Mouse (Mus musculus) embryonic facial prominence, embryonic 11.5 days (tissue): ENCODE data around the gene Akap13. TPM values are rescaled to one million over a fixed set of nuclear protein-coding genes. Genes with fewer than 3 reads are reported as not detected.

Experiments used
- ATAC-seq: fragments of 200-750 bp; cut with Nextera tagmentation; replicated peaks from 2 replicates; pipeline ENCODE4 v1.8.0; 2017; ENCODE audit warnings: low read depth; ENCODE audit not compliant: insufficient number of reproducible peaks, low FRiP score, low TSS enrichment
- DNase-seq: peaks from one replicate; pipeline ENCODE4 v3.0.0-alpha.2; 2015; ENCODE audit warnings: low spot score
- H3K27ac ChIP-seq: fragments of 300-500 bp; sonication (generic); replicated peaks from 2 replicates; pipeline ENCODE4 v1.5.1; 2014; ENCODE audit warnings: mild to moderate bottlenecking, low read depth, low read length, control low read depth
- H3K27me3 ChIP-seq: fragments of 300-500 bp; sonication (generic); 2 replicates; pipeline ENCODE4 v1.6.1; 2014; ENCODE audit warnings: mild to moderate bottlenecking, low read length, moderate library complexity, mixed read lengths; ENCODE audit not compliant: control insufficient read depth, insufficient read depth
- H3K36me3 ChIP-seq: fragments of 300-500 bp; sonication (generic); replicated peaks from 2 replicates; pipeline ENCODE4 v1.6.1; 2014; ENCODE audit warnings: low read depth, mild to moderate bottlenecking, low read length, moderate library complexity, mixed read lengths; ENCODE audit not compliant: control insufficient read depth, insufficient read depth
- H3K4me1 ChIP-seq: fragments of 300-500 bp; sonication (generic); 2 replicates; pipeline ENCODE4 v1.6.1; 2014; ENCODE audit warnings: low read length, mixed read lengths; ENCODE audit not compliant: control insufficient read depth, insufficient read depth
- H3K4me2 ChIP-seq: fragments of 300-500 bp; sonication (generic); 2 replicates; pipeline ENCODE4 v1.6.1; 2014; ENCODE audit warnings: low read depth, mild to moderate bottlenecking, control low read depth, low read length, moderate library complexity
- H3K4me3 ChIP-seq: fragments of 300-500 bp; sonication (generic); 2 replicates; pipeline ENCODE4 v1.5.1; 2014; ENCODE audit warnings: low read depth, low read length, control low read depth
- H3K9ac ChIP-seq: fragments of 300-500 bp; sonication (generic); replicated peaks from 2 replicates; pipeline ENCODE4 v1.6.1; 2014; ENCODE audit warnings: mild to moderate bottlenecking, control low read depth, low read length
- H3K9me3 ChIP-seq: fragments of 300-500 bp; sonication (generic); replicated peaks from 2 replicates; pipeline ENCODE4 v1.6.1; 2016; ENCODE audit warnings: mild to moderate bottlenecking, low read length, inconsistent platforms, mixed read lengths; ENCODE audit not compliant: control insufficient read depth
- WGBS: fragments of 180-500 bp; shearing (Covaris S2); extraction: QIAGEN DNeasy Blood & Tissue Kit; methylation state at CpG from one replicate; pipeline ENCODE4 v1.1.7; 2014; 5-methylcytosine and 5-hydroxymethylcytosine counted together
- polyA plus RNA-seq: library from polyadenylated mRNA; unstranded; fragments of >200 nt; fragmentation: Nextera tagmentation; extraction: Ambion mirVana; gene quantifications from 2 replicates; pipeline ENCODE4 v1.2.1, GENCODE M21; 2014

The Akap13 gene
- polyA plus RNA-seq, 1 experiment from 2014 or later = 37.9 TPM

DNA sequence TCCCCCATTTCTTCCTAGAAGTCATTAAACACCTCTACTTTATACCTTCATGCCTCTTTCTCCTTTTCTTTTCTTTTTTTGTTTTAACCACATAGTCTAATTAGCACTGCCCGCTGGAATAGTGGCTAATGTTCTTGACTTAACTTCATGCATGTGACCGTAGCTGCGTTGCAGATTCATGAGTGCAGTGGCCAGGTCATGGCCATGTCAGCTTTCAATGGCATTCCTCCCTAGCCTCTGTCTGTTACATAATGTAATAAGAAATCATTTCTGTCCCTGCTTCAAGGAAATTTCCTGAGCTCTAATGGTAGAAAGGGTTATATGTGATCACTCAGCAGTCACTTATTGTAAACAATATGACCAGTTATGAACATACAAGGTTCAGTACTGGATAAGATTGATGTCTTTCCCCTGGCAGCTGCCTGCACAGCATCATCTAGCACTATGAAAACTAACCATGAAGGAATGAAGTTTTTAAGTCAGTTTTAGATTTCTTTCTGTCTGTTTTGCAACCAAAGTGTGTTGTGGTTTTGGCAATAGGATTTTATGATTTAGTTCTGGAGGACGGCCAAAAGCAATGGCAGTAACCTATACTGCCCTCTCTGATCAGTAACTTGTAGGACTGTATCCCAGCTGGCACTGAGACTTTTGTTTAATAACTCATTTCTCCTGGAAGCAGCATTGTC is 70.5 kb downstream of the Akap13 start:
- H3K4me1 ChIP-seq = no peaks in the 10 kb centered on the region
- H3K27me3 ChIP-seq = no peaks in the 10 kb centered on the region
- no peak overlapping the region for H3K9ac ChIP-seq
- H3K27ac ChIP-seq = no peak overlapping the region
- ATAC-seq = no peak
- no peak overlapping the region for H3K4me3 ChIP-seq
- no peak for DNase-seq
- no peaks in the 10 kb centered on the region for H3K9me3 ChIP-seq
- 79% methylated on average over 4 of the region's 4 CpGs for WGBS
- no peaks in the 10 kb centered on the region for H3K36me3 ChIP-seq
- H3K4me2 ChIP-seq = no peak overlapping the region

DNA sequence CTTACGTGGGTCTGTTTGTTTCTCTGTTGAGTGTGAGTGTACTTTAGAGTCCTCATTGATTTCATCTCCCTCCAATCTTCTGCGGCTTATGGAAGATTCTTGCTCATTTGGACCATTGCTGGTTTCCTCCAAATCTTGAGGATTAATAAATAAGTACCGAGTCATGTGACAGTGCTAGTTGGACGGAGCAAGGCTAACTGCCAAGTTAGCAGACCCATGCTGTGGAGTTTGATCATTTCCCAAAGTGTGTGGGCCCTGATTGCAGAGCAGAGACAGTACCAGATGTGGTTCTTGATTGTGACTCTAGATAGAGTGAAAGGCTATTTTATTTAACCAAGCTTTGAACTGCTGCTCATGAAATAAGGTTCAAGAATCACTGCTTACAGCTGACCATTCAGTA is 73.4 kb downstream of the Akap13 start:
- ATAC-seq (no peak), DNase-seq (no peak)
- Histone ChIP-seq H3K27me3 (no peaks in the 10 kb centered on the region), H3K9me3 (no peaks in the 10 kb centered on the region), H3K4me1 (no peaks in the 10 kb centered on the region), H3K9ac (no peak overlapping the region), H3K4me2 (no peak overlapping the region), H3K4me3 (no peak overlapping the region), H3K27ac (no peak overlapping the region), H3K36me3 (no peaks in the 10 kb centered on the region)
- 86% methylated on average over 4 of the region's 4 CpGs for WGBS

DNA sequence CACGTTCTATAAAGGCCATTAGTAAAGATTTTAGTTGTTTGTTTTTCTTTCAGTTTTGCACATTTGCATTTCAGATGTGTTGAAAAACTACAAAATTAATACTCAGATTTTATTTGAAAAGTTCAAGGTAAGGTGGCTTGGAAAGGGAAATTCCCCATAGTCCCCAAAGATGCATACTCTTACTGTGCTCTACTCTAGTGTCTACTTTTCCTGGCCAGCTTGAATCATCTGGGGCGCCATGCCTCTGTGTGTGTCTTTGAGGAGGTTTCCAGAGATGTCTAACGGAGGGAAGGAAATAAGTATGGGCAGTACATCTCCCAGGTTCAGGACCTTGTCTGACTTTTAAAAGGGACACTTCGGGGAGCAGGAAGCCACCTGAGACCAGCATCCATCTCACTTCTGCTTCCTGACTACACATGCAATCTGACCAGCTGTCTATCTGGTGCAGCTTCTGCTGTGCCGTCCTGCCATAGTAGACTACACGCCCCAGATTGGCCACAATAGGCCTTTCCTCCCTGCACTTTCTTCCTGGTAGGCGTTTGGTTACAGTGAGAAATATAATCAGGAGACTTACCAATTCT is 74.6 kb downstream of the Akap13 start:
- Histone ChIP-seq H3K36me3 (no peaks in the 10 kb centered on the region), H3K9ac (no peak overlapping the region), H3K4me1 (no peaks in the 10 kb centered on the region), H3K9me3 (no peaks in the 10 kb centered on the region), H3K4me2 (no peak overlapping the region), H3K27me3 (no peaks in the 10 kb centered on the region), H3K27ac (no peak overlapping the region), H3K4me3 (no peak overlapping the region)
- ATAC-seq = no peak
- DNase-seq = no peak
- WGBS = 85% methylated on average over 7 of the region's 7 CpGs

DNA sequence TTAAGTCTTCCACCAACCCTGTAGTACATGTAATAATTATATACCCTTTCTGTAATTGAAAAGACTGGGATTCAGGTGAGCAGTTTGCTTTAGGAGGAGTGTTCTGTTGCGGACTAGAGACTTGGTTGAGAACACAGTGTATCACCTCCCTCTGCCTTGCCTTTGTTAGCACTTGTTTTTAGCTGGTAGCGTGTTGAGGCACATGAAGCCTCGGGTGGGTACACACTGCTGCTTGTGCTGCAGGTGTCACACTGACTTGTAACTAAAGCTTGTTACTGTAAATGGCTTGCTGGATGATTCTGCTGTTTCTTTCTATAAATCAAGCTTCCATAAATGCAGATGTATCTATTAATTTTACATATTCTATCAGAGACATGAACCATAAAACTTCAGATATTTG is 75.3 kb downstream of the Akap13 start:
- ATAC-seq = no peak
- H3K4me1 ChIP-seq = no peaks in the 10 kb centered on the region
- H3K27me3 ChIP-seq = no peaks in the 10 kb centered on the region
- H3K27ac ChIP-seq = no peak overlapping the region
- no peak for DNase-seq
- H3K4me3 ChIP-seq = no peak overlapping the region
- H3K36me3 ChIP-seq = no peaks in the 10 kb centered on the region
- H3K4me2 ChIP-seq = no peak overlapping the region
- WGBS = 91% methylated on average over 3 of the region's 3 CpGs
- no peaks in the 10 kb centered on the region for H3K9me3 ChIP-seq
- H3K9ac ChIP-seq = no peak overlapping the region

DNA sequence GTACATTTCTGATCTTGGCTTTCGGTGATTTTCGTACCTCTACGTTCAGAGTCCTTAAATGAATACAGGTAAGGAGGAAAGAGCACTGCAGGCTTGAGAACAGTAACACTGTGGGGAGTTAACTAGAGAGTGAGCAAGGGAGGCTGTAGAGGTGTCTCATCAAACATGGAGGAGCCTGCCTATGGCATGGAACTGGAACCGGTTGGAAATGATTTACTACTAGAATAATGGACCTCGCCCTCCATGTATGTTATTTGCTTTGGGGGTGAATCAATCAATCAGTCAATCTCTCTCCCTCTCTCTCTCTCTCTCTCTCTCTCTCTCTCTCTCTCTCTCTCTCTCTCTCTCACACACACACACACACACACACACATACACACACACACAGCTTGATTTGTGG is 77.7 kb downstream of the Akap13 start:
- H3K4me2 ChIP-seq = no peak overlapping the region
- WGBS = 94% methylated on average over 5 of the region's 5 CpGs
- H3K9ac ChIP-seq = no peak overlapping the region
- H3K27ac ChIP-seq = no peak overlapping the region
- no peaks in the 10 kb centered on the region for H3K9me3 ChIP-seq
- DNase-seq (no peak), ATAC-seq (no peak)
- H3K27me3 ChIP-seq = no peaks in the 10 kb centered on the region
- no peak overlapping the region for H3K4me3 ChIP-seq
- H3K4me1 ChIP-seq = no peaks in the 10 kb centered on the region
- H3K36me3 ChIP-seq = no peaks in the 10 kb centered on the region

DNA sequence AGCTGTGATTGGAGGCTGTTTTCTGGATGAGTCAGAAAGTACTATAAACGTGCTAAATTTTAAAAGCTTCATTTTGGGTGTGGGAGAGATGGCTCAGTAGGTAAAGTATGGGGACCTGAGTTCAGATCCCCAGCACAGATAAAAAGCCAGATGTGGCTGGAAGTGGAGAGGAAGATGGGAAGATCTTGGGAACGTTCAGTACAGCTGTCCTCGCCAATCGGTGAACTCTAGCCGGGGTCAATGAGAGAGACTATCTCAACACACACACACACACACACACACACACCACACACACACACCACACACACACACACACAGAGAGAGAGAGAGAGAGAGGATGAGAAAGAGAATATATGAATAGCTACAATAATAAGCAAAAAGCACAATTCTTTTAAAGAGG is 81.0 kb downstream of the Akap13 start:
- Histone ChIP-seq H3K9ac (no peak overlapping the region), H3K9me3 (no peaks in the 10 kb centered on the region), H3K4me2 (no peak overlapping the region), H3K27ac (no peak overlapping the region), H3K4me1 (no peaks in the 10 kb centered on the region), H3K27me3 (no peaks in the 10 kb centered on the region), H3K36me3 (no peaks in the 10 kb centered on the region), H3K4me3 (no peak overlapping the region)
- DNase-seq (no peak), ATAC-seq (no peak)
- 82% methylated on average over 5 of the region's 5 CpGs for WGBS

DNA sequence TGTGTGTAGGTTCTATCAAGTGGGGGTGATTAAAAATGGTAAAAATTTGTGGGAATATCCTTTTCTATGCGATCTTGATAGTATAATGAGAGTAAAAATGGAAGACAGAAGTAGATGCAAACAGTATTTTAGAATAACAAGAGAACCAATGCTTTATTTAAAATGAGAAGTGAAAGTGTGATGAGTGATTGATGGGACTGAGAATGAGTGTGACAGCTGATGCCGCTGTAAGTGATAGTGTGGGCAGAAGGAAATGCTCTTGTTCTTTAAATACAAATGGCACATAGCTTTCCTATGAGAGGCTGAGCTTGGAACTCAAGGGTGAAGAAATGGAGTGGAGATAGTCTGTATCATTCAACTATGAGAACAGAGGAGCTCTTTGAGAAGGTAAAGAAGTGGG is 82.2 kb downstream of the Akap13 start:
- DNase-seq (no peak), ATAC-seq (no peak)
- Histone ChIP-seq H3K4me1 (no peaks in the 10 kb centered on the region), H3K27ac (no peak overlapping the region), H3K9ac (no peak overlapping the region), H3K4me3 (no peak overlapping the region), H3K36me3 (no peaks in the 10 kb centered on the region), H3K4me2 (no peak overlapping the region), H3K27me3 (no peaks in the 10 kb centered on the region), H3K9me3 (no peaks in the 10 kb centered on the region)
- WGBS = 89% methylated on average over 2 of the region's 2 CpGs

DNA sequence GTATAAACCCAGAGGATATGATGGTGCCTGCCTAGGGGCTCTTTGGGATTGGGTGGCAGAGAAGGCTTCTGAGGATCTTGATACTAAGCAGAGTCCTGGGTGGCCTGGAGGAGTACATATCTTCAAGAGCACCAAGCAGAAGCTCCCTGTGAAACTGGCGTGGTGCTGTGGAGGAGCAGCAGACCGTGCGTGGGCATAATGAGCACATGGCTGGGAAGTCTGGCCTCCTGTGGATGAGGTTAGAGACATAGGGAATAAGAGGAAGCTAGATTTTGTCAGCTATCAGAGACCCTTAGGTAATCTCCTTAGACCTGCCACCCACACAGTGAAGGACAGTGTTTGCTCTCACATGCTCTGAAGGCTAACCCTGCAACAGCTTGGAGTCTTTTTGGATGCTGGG is 83.2 kb downstream of the Akap13 start:
- ATAC-seq = no peak
- no peaks in the 10 kb centered on the region for H3K9me3 ChIP-seq
- 92% methylated on average over 3 of the region's 3 CpGs for WGBS
- DNase-seq = no peak
- no peaks in the 10 kb centered on the region for H3K4me1 ChIP-seq
- H3K36me3 ChIP-seq = no peaks in the 10 kb centered on the region
- no peak overlapping the region for H3K4me2 ChIP-seq
- no peak overlapping the region for H3K4me3 ChIP-seq
- H3K27me3 ChIP-seq = no peaks in the 10 kb centered on the region
- no peak overlapping the region for H3K27ac ChIP-seq
- H3K9ac ChIP-seq = no peak overlapping the region
